Mouse (Mus musculus) G1E (cell line): ENCODE measurements around the gene Lbh.

Experiments used
- CTCF ChIP-seq: IDR thresholded peaks from 2 replicates; pipeline ENCODE4 v1.5.1; 2012; ENCODE audit warnings: low read depth, low read length, inconsistent platforms, mixed read lengths
- GATA2 ChIP-seq: IDR thresholded peaks from 2 replicates; pipeline ENCODE4 v1.6.1; 2012; ENCODE audit warnings: low read depth, low read length, inconsistent platforms, borderline replicate concordance

DNA sequence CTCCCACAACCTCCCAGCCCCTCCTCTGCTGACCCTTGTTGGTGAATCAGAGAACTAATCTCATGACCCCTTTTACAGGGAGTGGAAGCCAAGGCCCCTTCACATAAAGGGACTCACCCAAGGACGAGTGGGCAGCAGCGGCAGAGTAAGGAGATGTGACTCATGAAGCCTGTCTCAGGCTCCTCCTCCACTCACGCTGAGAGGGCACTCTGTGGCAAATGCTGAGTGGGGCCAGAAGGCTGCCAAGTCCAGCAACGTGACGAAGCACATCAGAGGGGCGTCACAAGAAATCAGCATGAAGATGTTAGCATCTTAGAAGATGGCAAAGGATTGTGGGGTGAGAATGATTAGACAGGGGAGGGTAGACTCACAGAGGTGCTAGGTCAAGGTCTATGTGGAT is 64.1 kb downstream of the Lbh start:
- TF ChIP-seq CTCF (no peak), GATA2 (no peak)
